Mouse (Mus musculus) hindbrain, embryonic 14.5 days (tissue): Measurements from ENCODE around the gene Lypd4. TPM values are rescaled to one million over a fixed set of nuclear protein-coding genes. Genes with fewer than 3 reads are reported as not detected.

Experiments used
- polyA plus RNA-seq: library from polyadenylated mRNA; unstranded; fragments of >200 nt; fragmentation: Nextera tagmentation; extraction: Ambion mirVana; gene quantifications from 2 replicates; pipeline ENCODE4 v1.2.1, GENCODE M21; 2014

Lypd4 gene
- polyA plus RNA-seq, 1 experiment from 2014 or later, result not detected

Other genes with a start within 250 kb of the Lypd4 start
- 0.27 and 0.29 TPM in 2 replicates for gene Lypd3, start 233.4 kb downstream of the Lypd4 start, polyA plus RNA-seq
- gene Tex101, start 193.3 kb downstream of the Lypd4 start, polyA plus RNA-seq, result not detected in 2 replicates
- gene BC049730, start 160.7 kb downstream of the Lypd4 start, polyA plus RNA-seq, result not detected in 2 replicates
- not detected in 2 replicates for gene Gm4763, start 143.0 kb downstream of the Lypd4 start, polyA plus RNA-seq
- 0.11 and 0.35 TPM in 2 replicates for gene Cd177, start 109.6 kb downstream of the Lypd4 start, polyA plus RNA-seq
- 0.41 TPM in 1 of 2 replicates, not detected in the other for gene Ceacam10, start 92.7 kb downstream of the Lypd4 start, polyA plus RNA-seq
- 36.2 and 37.5 TPM in 2 replicates for gene Gm9844, start 7.7 kb downstream of the Lypd4 start, polyA plus RNA-seq
- gene Dmrtc2, start 116 bp upstream of the Lypd4 start, polyA plus RNA-seq, result 0.16 and 0.17 TPM in 2 replicates
- gene Rps19, start 14.4 kb upstream of the Lypd4 start, polyA plus RNA-seq, result 1,197 and 1,586 TPM in 2 replicates
- 0.13 and 0.33 TPM in 2 replicates for gene Cd79a, start 27.4 kb upstream of the Lypd4 start, polyA plus RNA-seq
- 58.4 and 58.6 TPM in 2 replicates for gene Arhgef1, start 33.0 kb upstream of the Lypd4 start, polyA plus RNA-seq
- 5.9 and 6.6 TPM in 2 replicates for gene Gm4881, start 74.6 kb upstream of the Lypd4 start, polyA plus RNA-seq
- 331 and 332 TPM in 2 replicates for gene Rabac1, start 102.8 kb upstream of the Lypd4 start, polyA plus RNA-seq
- gene Atp1a3, start 136.0 kb upstream of the Lypd4 start, polyA plus RNA-seq, result 404 and 524 TPM in 2 replicates
- 21.0 and 22.5 TPM in 2 replicates for gene Grik5, start 202.4 kb upstream of the Lypd4 start, polyA plus RNA-seq
- gene Zfp574, start 202.6 kb upstream of the Lypd4 start, polyA plus RNA-seq, result 29.3 and 29.4 TPM in 2 replicates